Mouse (Mus musculus): Measurements from ENCODE around the gene Naip2. TPM values are rescaled to one million over a fixed set of nuclear protein-coding genes. Genes with fewer than 3 reads are reported as not detected.
"Not testable (repeated sequence)": the region's sequence is repeated elsewhere in the genome, so short reads cannot be mapped to it uniquely, and the experiment has no call there.

Naip2 gene
- polyA plus RNA-seq (2012; rRNA removed), result 0.44 and 0.56 TPM in 2 replicates

GRCm38 (mm10) chr13:100201659-100202333, at the start of gene Naip2:
TSS of gene Naip2 (minus strand) at chr13:100202092.
- not testable (repeated sequence) for DNase-seq (ENCODE audit: extremely low spot score in 1 of 2, low spot score in 1 of 2)

GRCm38 (mm10) chr13:100246896-100247519, 45.1 kb upstream of the Naip2 start:
- not testable (repeated sequence) for DNase-seq (ENCODE audit: extremely low spot score in 1 of 2, low spot score in 1 of 2)

GRCm38 (mm10) chr13:100246223-100246622, 44.3 kb upstream of the Naip2 start, which contains the start of gene Naip5:
TSS of gene Naip5 (minus strand) at chr13:100246323.
- DNase-seq (ENCODE audit: extremely low spot score in 1 of 2, low spot score in 1 of 2), result not testable (repeated sequence)

GRCm38 (mm10) chr13:100243702-100244101, 41.8 kb upstream of the Naip2 start:
- DNase-seq (ENCODE audit: extremely low spot score in 1 of 2, low spot score in 1 of 2), result no peak

GRCm38 (mm10) chr13:100213683-100214082, 11.8 kb upstream of the Naip2 start:
- DNase-seq (ENCODE audit: extremely low spot score in 1 of 2, low spot score in 1 of 2), result not testable (repeated sequence)

GRCm38 (mm10) chr13:100210540-100210939, 8.6 kb upstream of the Naip2 start:
- DNase-seq (ENCODE audit: extremely low spot score in 1 of 2, low spot score in 1 of 2), result no peak

- DNase-seq (ENCODE audit: extremely low spot score in 1 of 2, low spot score in 1 of 2), result no peak
Measured at GRCm38 (mm10) chr13:100203319-100203718, 1.4 kb upstream of the Naip2 start.

GRCm38 (mm10) chr13:100200778-100201177, 1.1 kb downstream of the Naip2 start:
- no peak for DNase-seq (ENCODE audit: extremely low spot score in 1 of 2, low spot score in 1 of 2)

- no peak for DNase-seq (ENCODE audit: extremely low spot score in 1 of 2, low spot score in 1 of 2)
Measured at GRCm38 (mm10) chr13:100195421-100195820, 6.5 kb downstream of the Naip2 start.

GRCm38 (mm10) chr13:100183111-100183510, 18.8 kb downstream of the Naip2 start:
- DNase-seq (ENCODE audit: extremely low spot score in 1 of 2, low spot score in 1 of 2), result not testable (repeated sequence)

GRCm38 (mm10) chr13:100174360-100174759, 27.5 kb downstream of the Naip2 start:
- DNase-seq (ENCODE audit: extremely low spot score in 1 of 2, low spot score in 1 of 2), result not testable (repeated sequence)

- not testable (repeated sequence) for DNase-seq (ENCODE audit: extremely low spot score in 1 of 2, low spot score in 1 of 2)
Measured at GRCm38 (mm10) chr13:100166378-100166777, 35.5 kb downstream of the Naip2 start.

- not testable (repeated sequence) for DNase-seq (ENCODE audit: extremely low spot score in 1 of 2, low spot score in 1 of 2)
Measured at GRCm38 (mm10) chr13:100162467-100162866, 39.4 kb downstream of the Naip2 start.

GRCm38 (mm10) chr13:100161171-100161870, 40.6 kb downstream of the Naip2 start:
- not testable (repeated sequence) for DNase-seq (ENCODE audit: extremely low spot score in 1 of 2, low spot score in 1 of 2)

GRCm38 (mm10) chr13:100156624-100157023, 45.3 kb downstream of the Naip2 start:
- DNase-seq (ENCODE audit: extremely low spot score in 1 of 2, low spot score in 1 of 2), result no peak

- DNase-seq (ENCODE audit: extremely low spot score in 1 of 2, low spot score in 1 of 2), result no peak
Measured at GRCm38 (mm10) chr13:100152659-100153058, 49.2 kb downstream of the Naip2 start.

GRCm38 (mm10) chr13:100141646-100142314, 60.1 kb downstream of the Naip2 start:
- DNase-seq (ENCODE audit: extremely low spot score in 1 of 2, low spot score in 1 of 2), result no peak

GRCm38 (mm10) chr13:100125258-100125643, 76.6 kb downstream of the Naip2 start:
- DNase-seq (ENCODE audit: extremely low spot score in 1 of 2, low spot score in 1 of 2), result no peak

- peak; percentile 92 to 99 for DNase-seq (ENCODE audit: extremely low spot score in 1 of 2, low spot score in 1 of 2)
Measured at GRCm38 (mm10) chr13:100124423-100125257, 77.3 kb downstream of the Naip2 start, which contains the start of gene Smn1. TSS of gene Smn1 (plus strand) at chr13:100124852.

- DNase-seq (ENCODE audit: extremely low spot score in 1 of 2, low spot score in 1 of 2), result no peak
Measured at GRCm38 (mm10) chr13:100123970-100124369, 77.9 kb downstream of the Naip2 start.
